Mouse (Mus musculus) neural tube, embryonic 12.5 days (tissue): ENCODE results near the gene Kif11. TPM values are rescaled to one million over a fixed set of nuclear protein-coding genes. Genes with fewer than 3 reads are reported as not detected.

Experiments
- ATAC-seq: fragments of 200-750 bp; cut with Nextera tagmentation; 2 replicates; pipeline ENCODE4 v1.8.0; 2017; ENCODE audit warnings: low read depth, mild to moderate bottlenecking, moderate TSS enrichment, moderate library complexity; ENCODE audit not compliant: low FRiP score
- H3K27ac ChIP-seq: fragments of 300-500 bp; sonication (generic); 2 replicates; pipeline ENCODE4 v1.5.1; 2016
- H3K27me3 ChIP-seq: fragments of 300-500 bp; sonication (generic); replicated peaks from 2 replicates; pipeline ENCODE4 v1.6.1; 2016; ENCODE audit warnings: mild to moderate bottlenecking
- H3K36me3 ChIP-seq: fragments of 300-500 bp; sonication (generic); 2 replicates; pipeline ENCODE4 v1.6.1; 2016; ENCODE audit warnings: mild to moderate bottlenecking
- H3K4me1 ChIP-seq: fragments of 300-500 bp; sonication (generic); 2 replicates; pipeline ENCODE4 v1.6.1; 2016
- H3K4me2 ChIP-seq: fragments of 300-500 bp; sonication (generic); replicated peaks from 2 replicates; pipeline ENCODE4 v1.6.1; 2016; ENCODE audit warnings: mild to moderate bottlenecking
- H3K4me3 ChIP-seq: fragments of 300-500 bp; sonication (generic); 2 replicates; pipeline ENCODE4 v1.5.1; 2016
- H3K9ac ChIP-seq: fragments of 300-500 bp; sonication (generic); 2 replicates; pipeline ENCODE4 v1.6.1; 2016; ENCODE audit warnings: mild to moderate bottlenecking
- H3K9me3 ChIP-seq: fragments of 300-500 bp; sonication (generic); 2 replicates; pipeline ENCODE4 v1.6.1; 2016; ENCODE audit warnings: mild to moderate bottlenecking
- WGBS: fragments of 180-500 bp; shearing (Covaris S2); methylation state at CpG from one replicate; pipeline ENCODE4 v1.1.7; 2016; 5-methylcytosine and 5-hydroxymethylcytosine counted together
- polyA plus RNA-seq: library from polyadenylated mRNA; unstranded; fragments of >200 nt; fragmentation: Nextera tagmentation; extraction: Ambion mirVana; gene quantifications from 2 replicates; pipeline ENCODE4 v1.2.1, GENCODE M21; 2016

Gene Kif11
- 47.8 and 47.9 TPM in 2 replicates for polyA plus RNA-seq

- peak within 1 kb of the TSS; percentile 80 for H3K27ac ChIP-seq
- no peaks in the 10 kb centered on the region for H3K9me3 ChIP-seq
- H3K4me2 ChIP-seq = peak within 1 kb of the TSS; percentile 64
- H3K27me3 ChIP-seq = no peaks in the 10 kb centered on the region
- WGBS = under 1% methylated on average over 73 of the region's 73 CpGs
- no peaks in the 10 kb centered on the region for H3K36me3 ChIP-seq
- ATAC-seq = peak; percentile 99
- H3K4me1 ChIP-seq = peaks cover 4% of the 10 kb centered on the region
- H3K4me3 ChIP-seq = peak within 1 kb of the TSS; percentile 82
- H3K9ac ChIP-seq = peak within 1 kb of the TSS; percentile 66
These were observed at the start of gene Kif11 for GRCm38 (mm10) chr19:37375755-37376615. TSS of gene Kif11 (plus strand) at chr19:37376403.

GRCm38 (mm10) chr19:37327216-37327615, 49.0 kb upstream of the Kif11 start:
- no peak overlapping the region for H3K27ac ChIP-seq
- H3K27me3 ChIP-seq = no peaks in the 10 kb centered on the region
- 86% methylated on average over 5 of the region's 5 CpGs for WGBS
- no peak overlapping the region for H3K9ac ChIP-seq
- H3K4me2 ChIP-seq = no peak overlapping the region
- H3K4me3 ChIP-seq = no peak overlapping the region
- no peaks in the 10 kb centered on the region for H3K4me1 ChIP-seq
- peaks cover 17% of the 10 kb centered on the region for H3K36me3 ChIP-seq
- H3K9me3 ChIP-seq = no peaks in the 10 kb centered on the region
- no peak for ATAC-seq

GRCm38 (mm10) chr19:37332726-37333125, 43.5 kb upstream of the Kif11 start:
- WGBS = 90% methylated on average over 4 of the region's 4 CpGs
- Histone ChIP-seq H3K4me3 (no peak overlapping the region), H3K9me3 (no peaks in the 10 kb centered on the region), H3K36me3 (peaks cover 12% of the 10 kb centered on the region), H3K4me2 (no peak overlapping the region), H3K4me1 (no peaks in the 10 kb centered on the region), H3K27ac (no peak overlapping the region), H3K9ac (no peak overlapping the region), H3K27me3 (no peaks in the 10 kb centered on the region)
- ATAC-seq = no peak

- Histone ChIP-seq H3K27me3 (no peaks in the 10 kb centered on the region), H3K4me1 (no peaks in the 10 kb centered on the region), H3K27ac (no peak overlapping the region), H3K4me3 (no peak overlapping the region), H3K36me3 (peaks cover 6% of the 10 kb centered on the region), H3K9me3 (no peaks in the 10 kb centered on the region), H3K9ac (no peak overlapping the region), H3K4me2 (no peak overlapping the region)
- WGBS = 97% methylated on average over 5 of the region's 5 CpGs
- ATAC-seq = no peak
These were observed 42.8 kb upstream of the Kif11 start for GRCm38 (mm10) chr19:37333357-37333756.

- H3K27ac ChIP-seq = no peak overlapping the region
- no peak overlapping the region for H3K4me2 ChIP-seq
- ATAC-seq = no peak
These were observed 40.8 kb upstream of the Kif11 start for GRCm38 (mm10) chr19:37335392-37335791.

GRCm38 (mm10) chr19:37337752-37338151, 38.5 kb upstream of the Kif11 start, which contains the start of gene Ide:
TSS of gene Ide (minus strand) at chr19:37337852.
- Histone ChIP-seq H3K9ac (no peak within 1 kb of the TSS), H3K9me3 (no peaks in the 10 kb centered on the region), H3K4me1 (no peaks in the 10 kb centered on the region), H3K27me3 (no peaks in the 10 kb centered on the region), H3K27ac (no peak within 1 kb of the TSS), H3K36me3 (no peaks in the 10 kb centered on the region), H3K4me2 (no peak within 1 kb of the TSS), H3K4me3 (no peak within 1 kb of the TSS)
- 83% methylated on average over 4 of the region's 4 CpGs for WGBS
- ATAC-seq = no peak

More at GRCm38 (mm10) chr19:37335392-37335791, 40.8 kb upstream of the Kif11 start:
- H3K4me1 ChIP-seq = no peaks in the 10 kb centered on the region
- WGBS = 83% methylated on average over 1 of the region's 1 CpGs
- H3K9me3 ChIP-seq = no peaks in the 10 kb centered on the region
- no peaks in the 10 kb centered on the region; the same call in 1 of the 2 replicates for H3K36me3 ChIP-seq
- H3K4me3 ChIP-seq = no peak overlapping the region
- H3K27me3 ChIP-seq = no peaks in the 10 kb centered on the region
- no peak overlapping the region for H3K9ac ChIP-seq

GRCm38 (mm10) chr19:37340495-37340894, 35.7 kb upstream of the Kif11 start:
- Histone ChIP-seq H3K4me3 (no peak overlapping the region), H3K27ac (no peak overlapping the region), H3K36me3 (no peaks in the 10 kb centered on the region), H3K9me3 (no peaks in the 10 kb centered on the region), H3K27me3 (no peaks in the 10 kb centered on the region), H3K4me2 (no peak overlapping the region), H3K9ac (no peak overlapping the region), H3K4me1 (no peaks in the 10 kb centered on the region)
- WGBS = 80% methylated on average over 5 of the region's 5 CpGs
- ATAC-seq = no peak

GRCm38 (mm10) chr19:37340931-37341330, 35.3 kb upstream of the Kif11 start:
- no peak overlapping the region for H3K9ac ChIP-seq
- ATAC-seq = no peak
- H3K36me3 ChIP-seq = no peaks in the 10 kb centered on the region
- no peak overlapping the region for H3K4me2 ChIP-seq
- no peaks in the 10 kb centered on the region for H3K4me1 ChIP-seq
- no peaks in the 10 kb centered on the region for H3K27me3 ChIP-seq
- 88% methylated on average over 5 of the region's 5 CpGs for WGBS
- H3K9me3 ChIP-seq = no peaks in the 10 kb centered on the region
- no peak overlapping the region for H3K27ac ChIP-seq
- no peak overlapping the region for H3K4me3 ChIP-seq

- H3K4me1 ChIP-seq = no peaks in the 10 kb centered on the region
- no peak for ATAC-seq
- no peak overlapping the region for H3K9ac ChIP-seq
- H3K9me3 ChIP-seq = no peaks in the 10 kb centered on the region
- no peak overlapping the region for H3K4me2 ChIP-seq
- no peak overlapping the region for H3K27ac ChIP-seq
- H3K36me3 ChIP-seq = no peaks in the 10 kb centered on the region
- H3K27me3 ChIP-seq = no peaks in the 10 kb centered on the region
- H3K4me3 ChIP-seq = no peak overlapping the region
- 87% methylated on average over 5 of the region's 5 CpGs for WGBS
These were observed 32.3 kb upstream of the Kif11 start for GRCm38 (mm10) chr19:37343899-37344298.

- H3K9ac ChIP-seq = no peak overlapping the region
- 84% methylated on average over 3 of the region's 3 CpGs for WGBS
These were observed 29.9 kb upstream of the Kif11 start for GRCm38 (mm10) chr19:37346258-37346657.

GRCm38 (mm10) chr19:37348331-37348730, 27.9 kb upstream of the Kif11 start:
- no peaks in the 10 kb centered on the region; the same call in 1 of the 2 replicates for H3K9me3 ChIP-seq
- 89% methylated on average over 10 of the region's 10 CpGs for WGBS
- H3K27me3 ChIP-seq = no peaks in the 10 kb centered on the region
- no peak overlapping the region for H3K9ac ChIP-seq
- no peaks in the 10 kb centered on the region for H3K4me1 ChIP-seq
- no peak overlapping the region for H3K27ac ChIP-seq
- H3K4me2 ChIP-seq = no peak overlapping the region
- ATAC-seq = no peak
- no peak overlapping the region for H3K4me3 ChIP-seq
- no peaks in the 10 kb centered on the region for H3K36me3 ChIP-seq

More at GRCm38 (mm10) chr19:37346258-37346657, 29.9 kb upstream of the Kif11 start:
- no peak overlapping the region for H3K27ac ChIP-seq
- no peaks in the 10 kb centered on the region for H3K36me3 ChIP-seq
- no peak overlapping the region for H3K4me3 ChIP-seq
- no peaks in the 10 kb centered on the region for H3K27me3 ChIP-seq
- no peak overlapping the region for H3K4me2 ChIP-seq
- no peaks in the 10 kb centered on the region for H3K9me3 ChIP-seq
- ATAC-seq = no peak
- H3K4me1 ChIP-seq = no peaks in the 10 kb centered on the region

- Histone ChIP-seq H3K4me3 (no peak overlapping the region), H3K9ac (no peak overlapping the region), H3K4me1 (no peaks in the 10 kb centered on the region), H3K27ac (no peak overlapping the region), H3K27me3 (no peaks in the 10 kb centered on the region), H3K36me3 (no peaks in the 10 kb centered on the region), H3K4me2 (no peak overlapping the region), H3K9me3 (no peaks in the 10 kb centered on the region; the same call in 1 of the 2 replicates)
- ATAC-seq = no peak
These were observed 27.3 kb upstream of the Kif11 start for GRCm38 (mm10) chr19:37348952-37349351.
